Mouse (Mus musculus): ENCODE measurements around the gene Fam207a. TPM values are rescaled to one million over a fixed set of nuclear protein-coding genes. Genes with fewer than 3 reads are reported as not detected.

Gene Fam207a
- polyA plus RNA-seq, 1 experiment from 2014 or later, result 38.8 TPM

GRCm38 (mm10) chr10:77468675-77469074, 46.9 kb downstream of the Fam207a start:
- 84% methylated on average over 4 of the region's 4 CpGs for WGBS (ENCODE audit: missing documents)
- H3K36me3 ChIP-seq (ENCODE audit: inconsistent target), result no peaks in the 10 kb centered on the region
- no peaks in the 10 kb centered on the region for H3K79me2 ChIP-seq (ENCODE audit: inconsistent target)
- no peak overlapping the region for H3K27ac ChIP-seq
- H3K4me3 ChIP-seq (ENCODE audit: inconsistent target), result no peak overlapping the region

- no peaks in the 10 kb centered on the region for H3K79me2 ChIP-seq (ENCODE audit: inconsistent target)
- H3K36me3 ChIP-seq (ENCODE audit: inconsistent target), result no peaks in the 10 kb centered on the region
- H3K27ac ChIP-seq, result no peak overlapping the region
- H3K4me3 ChIP-seq (ENCODE audit: inconsistent target), result no peak overlapping the region
- 88% methylated on average over 6 of the region's 6 CpGs for WGBS (ENCODE audit: missing documents)
Observed at GRCm38 (mm10) chr10:77467407-77467806, 48.2 kb downstream of the Fam207a start.

DNA sequence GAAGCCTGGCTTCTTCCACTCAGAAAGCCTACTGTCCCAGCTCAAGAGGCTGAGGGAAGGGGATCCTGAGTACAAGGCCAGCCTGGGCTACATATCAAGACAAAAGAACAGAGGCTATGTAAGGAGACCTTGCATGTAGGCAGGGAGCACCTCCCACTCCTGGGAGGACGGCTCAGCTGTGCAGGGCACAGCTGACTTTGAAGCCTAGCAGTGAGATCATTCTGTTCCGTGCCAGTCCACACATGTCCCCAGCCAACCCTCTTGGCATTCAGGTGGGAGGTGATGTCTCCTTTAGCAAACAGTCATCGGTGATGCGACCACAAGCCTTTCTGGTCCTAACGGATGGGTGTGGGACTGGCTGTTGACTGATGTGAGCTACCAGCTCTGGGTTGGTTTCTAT, 49.7 kb downstream of the Fam207a start:
- Histone ChIP-seq H3K36me3 (ENCODE audit: inconsistent target) (no peaks in the 10 kb centered on the region), H3K79me2 (ENCODE audit: inconsistent target) (no peaks in the 10 kb centered on the region), H3K27ac (no peak overlapping the region), H3K4me3 (ENCODE audit: inconsistent target) (no peak overlapping the region)
- WGBS (ENCODE audit: missing documents), result 88% methylated on average over 5 of the region's 5 CpGs

- Histone ChIP-seq H3K36me3 (ENCODE audit: inconsistent target) (no peaks in the 10 kb centered on the region), H3K4me3 (ENCODE audit: inconsistent target) (no peak overlapping the region), H3K79me2 (ENCODE audit: inconsistent target) (no peaks in the 10 kb centered on the region), H3K27ac (no peak overlapping the region)
- 83% methylated on average over 10 of the region's 10 CpGs for WGBS (ENCODE audit: missing documents)
Observed at GRCm38 (mm10) chr10:77464181-77464936, 51.2 kb downstream of the Fam207a start.

GRCm38 (mm10) chr10:77461161-77461560, 54.4 kb downstream of the Fam207a start:
- Histone ChIP-seq H3K79me2 (ENCODE audit: inconsistent target) (no peaks in the 10 kb centered on the region), H3K36me3 (ENCODE audit: inconsistent target) (no peaks in the 10 kb centered on the region), H3K27ac (no peak overlapping the region), H3K4me3 (ENCODE audit: inconsistent target) (no peak overlapping the region)
- 95% methylated on average over 8 of the region's 8 CpGs for WGBS (ENCODE audit: missing documents)

DNA sequence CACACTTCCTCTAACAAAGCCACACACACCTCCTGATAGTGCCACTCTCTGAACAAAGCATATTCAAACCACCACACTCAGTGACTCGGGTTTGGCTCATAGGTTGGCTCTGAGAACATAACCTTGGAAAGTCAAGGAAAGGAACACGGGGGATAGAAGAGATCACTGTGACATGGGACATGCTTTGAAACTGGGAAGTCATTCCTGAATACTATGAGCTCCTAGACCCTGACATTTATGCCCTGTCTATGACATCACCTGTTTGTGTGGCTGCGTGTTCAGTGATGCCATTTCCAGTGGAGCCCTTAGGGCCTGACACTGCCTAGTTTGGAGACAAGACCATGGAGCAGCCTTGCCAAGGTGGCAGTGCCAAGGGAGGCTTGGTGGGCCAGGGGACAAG, 57.9 kb downstream of the Fam207a start:
- H3K36me3 ChIP-seq (ENCODE audit: inconsistent target), result no peaks in the 10 kb centered on the region
- 73% methylated on average over 3 of the region's 3 CpGs for WGBS (ENCODE audit: missing documents)
- no peak overlapping the region for H3K4me3 ChIP-seq (ENCODE audit: inconsistent target)
- no peak overlapping the region for H3K27ac ChIP-seq
- H3K79me2 ChIP-seq (ENCODE audit: inconsistent target), result no peaks in the 10 kb centered on the region

GRCm38 (mm10) chr10:77456507-77456906, 59.1 kb downstream of the Fam207a start:
- H3K36me3 ChIP-seq (ENCODE audit: inconsistent target), result no peaks in the 10 kb centered on the region
- H3K4me3 ChIP-seq (ENCODE audit: inconsistent target), result no peak overlapping the region
- no peak overlapping the region for H3K27ac ChIP-seq
- H3K79me2 ChIP-seq (ENCODE audit: inconsistent target), result no peaks in the 10 kb centered on the region
- WGBS (ENCODE audit: missing documents), result 79% methylated on average over 7 of the region's 7 CpGs

DNA sequence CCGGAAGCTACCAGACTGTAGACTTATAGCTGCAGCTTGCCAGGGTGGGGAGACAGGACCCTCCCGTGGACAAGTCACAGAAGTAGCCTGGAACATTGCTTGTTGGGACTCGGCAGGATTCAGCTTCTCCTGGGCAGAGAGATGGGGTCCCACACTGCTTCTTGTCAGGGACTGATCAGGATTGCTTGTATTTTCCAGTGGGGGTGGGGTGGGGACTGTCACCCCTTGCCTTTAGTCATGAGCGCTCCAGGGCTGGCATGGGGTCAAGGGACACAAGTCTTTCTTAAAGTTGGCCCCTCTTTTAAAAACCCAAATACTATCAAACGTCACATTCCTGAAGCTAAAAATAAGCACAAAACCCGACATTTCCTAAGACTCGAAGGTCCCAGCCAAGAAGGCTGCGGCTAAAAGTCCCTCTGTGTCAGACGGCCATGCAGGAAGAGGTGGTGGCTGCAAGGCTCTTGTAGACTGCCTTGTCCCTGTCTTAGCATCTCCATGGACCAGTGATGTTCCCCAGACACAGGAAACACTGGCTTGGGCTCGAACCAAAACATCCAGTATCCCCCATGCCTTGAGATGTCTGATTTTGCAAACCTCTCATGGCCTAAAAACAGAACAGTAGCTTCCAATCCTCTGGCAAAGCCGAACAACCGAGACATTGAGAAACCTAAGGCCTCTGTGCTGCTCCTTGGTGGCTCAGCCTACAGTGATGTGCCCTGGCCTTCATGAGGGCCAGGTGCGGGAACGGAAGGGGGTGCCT, 60.2 kb downstream of the Fam207a start:
- Histone ChIP-seq H3K4me3 (ENCODE audit: inconsistent target) (no peak overlapping the region), H3K36me3 (ENCODE audit: inconsistent target) (no peaks in the 10 kb centered on the region), H3K27ac (no peak overlapping the region), H3K79me2 (ENCODE audit: inconsistent target) (no peaks in the 10 kb centered on the region)
- 68% methylated on average over 14 of the region's 14 CpGs for WGBS (ENCODE audit: missing documents)

GRCm38 (mm10) chr10:77454795-77455194, 60.8 kb downstream of the Fam207a start:
- no peaks in the 10 kb centered on the region for H3K36me3 ChIP-seq (ENCODE audit: inconsistent target)
- H3K4me3 ChIP-seq (ENCODE audit: inconsistent target), result no peak overlapping the region
- H3K27ac ChIP-seq, result no peak overlapping the region
- 92% methylated on average over 6 of the region's 6 CpGs for WGBS (ENCODE audit: missing documents)
- no peaks in the 10 kb centered on the region for H3K79me2 ChIP-seq (ENCODE audit: inconsistent target)

- Histone ChIP-seq H3K79me2 (ENCODE audit: inconsistent target) (no peaks in the 10 kb centered on the region), H3K27ac (no peak overlapping the region), H3K36me3 (ENCODE audit: inconsistent target) (no peaks in the 10 kb centered on the region), H3K4me3 (ENCODE audit: inconsistent target) (no peak overlapping the region)
- 94% methylated on average over 4 of the region's 4 CpGs for WGBS (ENCODE audit: missing documents)
Observed at GRCm38 (mm10) chr10:77451822-77452221, 63.8 kb downstream of the Fam207a start.

DNA sequence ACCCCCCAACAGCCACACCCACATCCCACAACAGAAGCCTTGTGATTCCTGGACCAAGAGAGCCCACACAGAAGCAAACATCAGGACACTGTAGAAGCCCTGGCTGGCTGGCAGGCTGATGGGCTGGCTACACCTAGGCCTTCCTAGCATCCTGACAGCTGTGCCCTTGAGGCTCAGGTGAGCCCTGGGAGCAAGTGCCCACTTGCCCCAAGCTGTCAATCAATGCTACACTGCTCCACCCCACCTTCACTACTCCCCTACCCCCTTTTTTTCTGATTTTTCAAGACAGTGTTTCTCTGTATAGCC, 65.5 kb downstream of the Fam207a start:
- no peak overlapping the region for H3K4me3 ChIP-seq (ENCODE audit: inconsistent target)
- no peak overlapping the region for H3K27ac ChIP-seq
- no peaks in the 10 kb centered on the region for H3K36me3 ChIP-seq (ENCODE audit: inconsistent target)

DNA sequence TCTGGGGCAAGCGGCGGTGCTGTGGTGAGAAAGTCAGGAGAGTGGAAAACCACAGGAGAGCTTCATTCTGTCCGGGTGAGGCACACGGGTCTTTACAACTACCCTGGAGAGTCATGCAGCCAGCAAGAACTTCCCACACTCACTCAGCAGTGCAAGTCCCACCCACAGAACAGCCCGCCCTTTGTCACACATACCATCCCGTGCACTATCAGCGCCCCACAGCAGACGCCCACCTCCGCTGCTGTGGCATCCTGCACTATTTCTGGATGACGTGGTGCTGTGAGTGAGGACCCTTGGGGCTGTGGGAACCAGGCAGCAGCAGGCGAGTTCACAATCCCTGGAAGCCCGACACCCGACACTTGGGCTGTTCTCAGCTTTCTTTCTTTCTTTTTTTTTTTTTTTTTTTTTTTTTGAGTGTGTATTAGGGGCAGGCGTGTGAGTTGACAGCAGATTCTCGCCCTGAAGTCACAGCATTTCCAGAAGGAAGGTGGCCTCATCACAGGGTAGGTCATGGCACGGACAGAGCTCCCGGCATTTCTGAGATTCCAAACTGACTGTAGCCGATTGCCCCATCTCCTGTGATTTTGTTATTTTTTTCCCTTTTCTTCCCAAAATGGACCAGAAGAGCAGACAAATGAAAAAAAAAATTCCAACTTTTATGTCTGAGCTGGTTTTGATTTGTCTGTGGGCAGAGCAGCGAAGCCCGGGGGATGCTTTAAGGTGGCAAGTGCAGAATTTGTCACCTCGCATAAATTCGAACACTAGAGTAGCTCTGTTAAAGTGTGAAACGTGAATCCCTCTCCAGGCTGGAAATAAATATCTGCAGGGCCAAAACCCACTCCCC, 66.0 kb downstream of the Fam207a start:
- H3K27ac ChIP-seq, result no peak overlapping the region
- H3K4me3 ChIP-seq (ENCODE audit: inconsistent target), result no peak overlapping the region
- no peaks in the 10 kb centered on the region for H3K79me2 ChIP-seq (ENCODE audit: inconsistent target)
- no peaks in the 10 kb centered on the region for H3K36me3 ChIP-seq (ENCODE audit: inconsistent target)
- WGBS (ENCODE audit: missing documents), result 32% methylated on average over 21 of the region's 23 CpGs

More for the DNA sequence above, 65.5 kb downstream of the Fam207a start:
- H3K79me2 ChIP-seq (ENCODE audit: inconsistent target), result no peaks in the 10 kb centered on the region

- Histone ChIP-seq H3K79me2 (ENCODE audit: inconsistent target) (no peaks in the 10 kb centered on the region), H3K36me3 (ENCODE audit: inconsistent target) (no peaks in the 10 kb centered on the region), H3K27ac (no peak overlapping the region), H3K4me3 (ENCODE audit: inconsistent target) (no peak overlapping the region)
- 55% methylated on average over 6 of the region's 6 CpGs for WGBS (ENCODE audit: missing documents)
Observed at GRCm38 (mm10) chr10:77448698-77449247, 66.8 kb downstream of the Fam207a start.

DNA sequence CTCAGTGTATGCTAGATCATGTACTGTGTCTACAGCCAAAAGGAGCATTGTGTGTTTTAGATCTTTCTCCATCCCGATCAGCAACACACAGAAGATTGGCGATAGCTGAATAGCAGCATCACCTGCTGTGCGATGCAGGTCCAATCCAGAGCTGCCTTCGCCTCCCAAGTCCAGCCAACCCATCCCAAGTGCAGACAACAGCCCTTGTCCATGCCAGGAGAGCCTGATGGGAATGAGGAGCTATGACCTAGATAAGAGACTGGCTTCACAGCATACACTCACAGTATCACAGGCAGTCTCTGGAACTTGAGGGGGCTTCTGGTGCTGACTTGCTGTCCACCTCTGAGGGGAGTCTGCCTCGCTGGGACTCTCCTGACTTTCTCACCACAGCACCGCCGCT, 67.4 kb downstream of the Fam207a start:
- Histone ChIP-seq H3K4me3 (ENCODE audit: inconsistent target) (no peak overlapping the region), H3K27ac (no peak overlapping the region), H3K79me2 (ENCODE audit: inconsistent target) (no peaks in the 10 kb centered on the region), H3K36me3 (ENCODE audit: inconsistent target) (no peaks in the 10 kb centered on the region)
- 90% methylated on average over 7 of the region's 7 CpGs for WGBS (ENCODE audit: missing documents)

DNA sequence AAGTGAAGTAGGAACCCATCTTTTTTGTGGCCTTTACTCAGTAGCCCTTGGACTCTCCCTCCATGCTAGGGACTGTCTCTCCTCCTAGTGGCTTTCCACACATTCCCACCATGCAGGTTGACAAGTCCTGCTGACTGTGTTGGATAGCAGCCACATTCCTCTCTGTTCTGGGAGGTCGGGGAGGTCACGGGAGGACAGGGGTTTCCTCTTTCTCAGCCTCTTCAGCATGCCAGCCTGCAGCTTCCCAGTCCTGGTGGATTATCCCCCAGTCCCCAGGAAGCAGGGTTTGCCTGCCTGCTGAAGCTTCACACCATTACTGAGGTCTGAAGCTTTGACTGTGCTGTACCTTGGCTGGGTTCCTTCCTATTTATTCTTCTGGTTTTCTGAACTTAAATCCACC, 67.8 kb downstream of the Fam207a start:
- Histone ChIP-seq H3K27ac (no peak overlapping the region), H3K4me3 (ENCODE audit: inconsistent target) (no peak overlapping the region), H3K79me2 (ENCODE audit: inconsistent target) (no peaks in the 10 kb centered on the region), H3K36me3 (ENCODE audit: inconsistent target) (no peaks in the 10 kb centered on the region)
- 40% methylated on average over 2 of the region's 2 CpGs for WGBS (ENCODE audit: missing documents)

All from macrophage (primary cell).